ENCODE assay signal across 20 mouse cellular contexts in the genomic region with DNA sequence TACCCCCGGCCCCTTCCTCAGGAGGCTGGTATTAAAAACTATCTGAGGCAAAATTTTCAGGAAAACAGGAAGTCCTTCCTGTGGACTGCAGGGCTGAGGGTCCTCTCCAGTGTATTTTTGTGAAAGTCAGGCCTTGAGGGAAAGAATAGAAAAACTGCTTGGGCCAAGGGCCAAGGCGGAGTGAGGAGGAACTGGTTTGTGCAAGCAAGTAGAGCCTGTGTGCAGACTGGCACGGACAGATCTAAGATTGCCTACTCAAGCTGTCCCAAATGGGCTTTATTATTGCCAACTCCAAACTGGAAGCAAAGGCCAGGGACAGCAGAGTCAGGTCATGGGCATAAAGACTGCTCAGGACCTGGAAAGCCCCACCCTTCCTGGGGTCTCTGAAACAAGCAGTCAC.
DNase-seq lines count a peak whose midpoint lies in the region; ATAC-seq and TF ChIP-seq lines count a peak whose summit lies in the region.
"Had no signal": no experiment of that assay in that cellular context is flagged by ENCODE, and none has a peak within 500 bp of the region (broad histone marks: within the 10 kb centered on the region; RNA-seq: fewer than 3 reads in every experiment).

No protein-coding gene starts in this region.

- H3K27me3 ChIP-seq in limb, embryonic 15.5 days = no peaks in the 10 kb centered on the region
- no peaks in the 10 kb centered on the region for H3K27me3 ChIP-seq in limb, embryonic 10.5 days (ENCODE audit: low read depth, poor library complexity, severe bottlenecking)
- no peaks in the 10 kb centered on the region for H3K27me3 ChIP-seq in hindbrain, embryonic 12.5 days
- H3K27me3 ChIP-seq: embryonic facial prominence, embryonic 13.5 days; forebrain, embryonic 13.5 days; heart, embryonic 12.5 days; hindbrain, embryonic 15.5 days had no signal

- H3K36me3 ChIP-seq in limb, embryonic 15.5 days = no peaks in the 10 kb centered on the region
- no peaks in the 10 kb centered on the region for H3K36me3 ChIP-seq in limb, embryonic 10.5 days
- no peaks in the 10 kb centered on the region for H3K36me3 ChIP-seq in hindbrain, embryonic 12.5 days
- H3K36me3 ChIP-seq: embryonic facial prominence, embryonic 13.5 days; heart, embryonic 12.5 days; hindbrain, embryonic 10.5 days; hindbrain, embryonic 15.5 days had no signal

- TF ChIP-seq POLR2A in lung, adult 2 months (IDR thresholded peaks at IDR 0.05; ENCODE audit: borderline replicate concordance, extremely low read depth, low read depth, low read length) = no peak

- ATAC-seq in limb, embryonic 15.5 days (ENCODE audit: insufficient number of reproducible peaks, low FRiP score, low TSS enrichment, low read depth) = no peak
- ATAC-seq in hindbrain, embryonic 12.5 days (ENCODE audit: low FRiP score) = no peak
- ATAC-seq: CD4-positive, CD25-positive, alpha-beta regulatory T cell, adult 4 months; forebrain, embryonic 13.5 days; forebrain, postnatal 0 days; intestine, embryonic 16.5 days had no signal

- no peak overlapping the region for H3K4me3 ChIP-seq in limb, embryonic 15.5 days
- no peak overlapping the region for H3K4me3 ChIP-seq in limb, embryonic 10.5 days
- H3K4me3 ChIP-seq in hindbrain, embryonic 12.5 days = no peak overlapping the region
- no peak overlapping the region for H3K4me3 ChIP-seq in lung, adult 2 months (replicated peaks; ENCODE audit: extremely low read depth, low read depth, low read length)
- H3K4me3 ChIP-seq: embryonic facial prominence, embryonic 13.5 days; forebrain, embryonic 13.5 days; heart, embryonic 12.5 days; hindbrain, embryonic 10.5 days; hindbrain, embryonic 15.5 days had no signal

- no peak overlapping the region for H3K4me2 ChIP-seq in limb, embryonic 15.5 days
- H3K4me2 ChIP-seq in hindbrain, embryonic 12.5 days (replicated peaks) = no peak overlapping the region
- H3K4me2 ChIP-seq: embryonic facial prominence, embryonic 13.5 days; forebrain, embryonic 13.5 days; heart, embryonic 12.5 days; hindbrain, embryonic 15.5 days had no signal

- TF ChIP-seq CTCF in lung, adult 2 months (IDR thresholded peaks at IDR 0.05; ENCODE audit: insufficient read depth, low read length) = no peak

- H3K27ac ChIP-seq in limb, embryonic 15.5 days = 0 out of 2 replicates have a peak overlapping the region, but pooled peaks have one; percentile 11
- no peak overlapping the region for H3K27ac ChIP-seq in limb, embryonic 10.5 days
- no peak overlapping the region for H3K27ac ChIP-seq in hindbrain, embryonic 12.5 days
- H3K27ac ChIP-seq: embryonic facial prominence, embryonic 13.5 days; forebrain, embryonic 13.5 days; hindbrain, embryonic 10.5 days; hindbrain, embryonic 15.5 days had no signal

- DNase-seq in adrenal gland, adult 2 months = peak; percentile 3
- no peak for DNase-seq in adrenal gland, adult 18-20 months (ENCODE audit: low spot score in 2 of 2)
- DNase-seq in limb, embryonic 10.5 days (ENCODE audit: low spot score) = no peak
- peak; percentile 55 for DNase-seq in adrenal gland, postnatal 14 days
- DNase-seq in lung, adult 2 months = no peak
- DNase-seq: cerebellum, adult 11 months; cerebellum, adult 8-10 months; cerebellum, postnatal 25 days; forebrain, postnatal 0 days; gastrocnemius, postnatal 14 days had no signal

- H3K9ac ChIP-seq in limb, embryonic 15.5 days = no peak overlapping the region
- H3K9ac ChIP-seq in hindbrain, embryonic 12.5 days = no peak overlapping the region
- H3K9ac ChIP-seq: embryonic facial prominence, embryonic 13.5 days; forebrain, embryonic 13.5 days; forebrain, postnatal 0 days; heart, embryonic 12.5 days; hindbrain, embryonic 15.5 days had no signal

- H3K9me3 ChIP-seq in limb, embryonic 15.5 days = no peaks in the 10 kb centered on the region
- H3K9me3 ChIP-seq in limb, embryonic 10.5 days (replicated peaks) = no peaks in the 10 kb centered on the region
- no peaks in the 10 kb centered on the region for H3K9me3 ChIP-seq in hindbrain, embryonic 12.5 days (replicated peaks)
- H3K9me3 ChIP-seq: embryonic facial prominence, embryonic 13.5 days; forebrain, embryonic 13.5 days; G1E; heart, embryonic 12.5 days; hindbrain, embryonic 10.5 days; hindbrain, embryonic 15.5 days had no signal

- WGBS in limb, embryonic 15.5 days = 81% methylated on average over 3 of the region's 3 CpGs
- 93% methylated on average over 3 of the region's 3 CpGs for WGBS in limb, embryonic 10.5 days
- 90% methylated on average over 3 of the region's 3 CpGs for WGBS in hindbrain, embryonic 12.5 days
- 68% methylated on average over 3 of the region's 3 CpGs for WGBS in lung, adult 2 months

- H3K4me1 ChIP-seq in limb, embryonic 15.5 days = no peaks in the 10 kb centered on the region
- no peaks in the 10 kb centered on the region for H3K4me1 ChIP-seq in limb, embryonic 10.5 days
- H3K4me1 ChIP-seq in hindbrain, embryonic 12.5 days = no peaks in the 10 kb centered on the region
- H3K4me1 ChIP-seq in lung, adult 2 months (ENCODE audit: control insufficient read depth, insufficient read depth, low read length) = no peaks in the 10 kb centered on the region
- H3K4me1 ChIP-seq: embryonic facial prominence, embryonic 13.5 days; forebrain, embryonic 13.5 days; heart, embryonic 12.5 days; hindbrain, embryonic 10.5 days; hindbrain, embryonic 15.5 days had no signal

Comparison
In these comparisons a context has a peak if more than half of its experiments do, and no peak if none do; other contexts are left out.
1. DNase-seq: peak in adrenal gland, adult 2 months (single experiment) and adrenal gland, postnatal 14 days (single experiment); none in adrenal gland, adult 18-20 months (0 of 2), limb, embryonic 10.5 days (single experiment) and lung, adult 2 months (single experiment).